Mouse (Mus musculus) embryonic facial prominence, embryonic 14.5 days (tissue): ENCODE data around the gene Dupd1. TPM values are rescaled to one million over a fixed set of nuclear protein-coding genes. Genes with fewer than 3 reads are reported as not detected.

Experiments
- ATAC-seq: fragments of 200-750 bp; cut with Nextera tagmentation; 2 replicates; pipeline ENCODE4 v1.8.0; 2017; ENCODE audit warnings: low read depth, moderate number of reproducible peaks, moderate TSS enrichment
- DNase-seq: peaks from one replicate; pipeline ENCODE4 v3.0.0-alpha.2; 2015; ENCODE audit warnings: low spot score
- H3K27ac ChIP-seq: fragments of 300-500 bp; sonication (generic); replicated peaks from 2 replicates; pipeline ENCODE4 v1.5.1; 2014; ENCODE audit warnings: low read depth, mild to moderate bottlenecking, low read length, moderate library complexity
- H3K27me3 ChIP-seq: fragments of 300-500 bp; sonication (generic); replicated peaks from 2 replicates; pipeline ENCODE4 v1.6.1; 2014; ENCODE audit warnings: low read length; ENCODE audit not compliant: control insufficient read depth, insufficient read depth
- H3K36me3 ChIP-seq: fragments of 300-500 bp; sonication (generic); 2 replicates; pipeline ENCODE4 v1.6.1; 2014; ENCODE audit warnings: low read length, mixed read lengths; ENCODE audit not compliant: control insufficient read depth, insufficient read depth
- H3K4me1 ChIP-seq: fragments of 300-500 bp; sonication (generic); 2 replicates; pipeline ENCODE4 v1.6.1; 2014; ENCODE audit warnings: antibody characterized with exemption, low read length; ENCODE audit not compliant: control insufficient read depth, insufficient read depth
- H3K4me2 ChIP-seq: fragments of 300-500 bp; sonication (generic); 2 replicates; pipeline ENCODE4 v1.6.1; 2014; ENCODE audit warnings: low read depth, mild to moderate bottlenecking, low read length, moderate library complexity, mixed read lengths
- H3K4me3 ChIP-seq: fragments of 300-500 bp; sonication (generic); 2 replicates; pipeline ENCODE4 v1.5.1; 2014; ENCODE audit warnings: low read depth, mild to moderate bottlenecking, low read length
- H3K9ac ChIP-seq: fragments of 300-500 bp; sonication (generic); 2 replicates; pipeline ENCODE4 v1.6.1; 2014; ENCODE audit warnings: low read depth, mild to moderate bottlenecking, low read length, moderate library complexity, mixed read lengths
- H3K9me3 ChIP-seq: fragments of 300-500 bp; sonication (generic); 2 replicates; pipeline ENCODE4 v1.6.1; 2016; ENCODE audit warnings: low read length; ENCODE audit not compliant: control insufficient read depth
- WGBS: fragments of 180-500 bp; shearing (Covaris S2); extraction: QIAGEN DNeasy Blood & Tissue Kit; methylation state at CpG from one replicate; pipeline ENCODE4 v1.1.7; 2014; 5-methylcytosine and 5-hydroxymethylcytosine counted together
- polyA plus RNA-seq: library from polyadenylated mRNA; unstranded; fragments of >200 nt; fragmentation: Nextera tagmentation; extraction: Ambion mirVana; gene quantifications from 2 replicates; pipeline ENCODE4 v1.2.1, GENCODE M21; 2014

The Dupd1 gene
- polyA plus RNA-seq, 1 experiment from 2014 or later: 0.95 TPM

GRCm38 (mm10) chr14:21640806-21641435, 73.5 kb downstream of the Dupd1 start:
- WGBS: 72% methylated on average over 4 of the region's 4 CpGs

GRCm38 (mm10) chr14:21636548-21636947, 77.8 kb downstream of the Dupd1 start:
- Histone ChIP-seq H3K9ac (no peak overlapping the region), H3K9me3 (no peaks in the 10 kb centered on the region), H3K27me3 (no peaks in the 10 kb centered on the region), H3K4me2 (no peak overlapping the region), H3K36me3 (peaks cover 70% of the 10 kb centered on the region), H3K27ac (no peak overlapping the region), H3K4me1 (0 out of 2 replicates have a peak, but pooled peaks cover 4% of the 10 kb centered on the region), H3K4me3 (no peak overlapping the region)
- no peak for ATAC-seq
- DNase-seq: no peak
- 67% methylated on average over 6 of the region's 6 CpGs for WGBS

More at GRCm38 (mm10) chr14:21640806-21641435, 73.5 kb downstream of the Dupd1 start:
- H3K36me3 ChIP-seq: peaks cover 74% of the 10 kb centered on the region
- ATAC-seq (no peak), DNase-seq (no peak)
- H3K4me1 ChIP-seq: no peaks in the 10 kb centered on the region
- H3K27ac ChIP-seq: no peak overlapping the region
- no peaks in the 10 kb centered on the region for H3K9me3 ChIP-seq
- no peaks in the 10 kb centered on the region for H3K27me3 ChIP-seq
- H3K4me3 ChIP-seq: no peak overlapping the region
- H3K4me2 ChIP-seq: no peak overlapping the region
- H3K9ac ChIP-seq: no peak overlapping the region

- H3K27ac ChIP-seq: no peak overlapping the region
- H3K9ac ChIP-seq: no peak overlapping the region
- 55% methylated on average over 5 of the region's 5 CpGs for WGBS
- H3K4me3 ChIP-seq: no peak overlapping the region
- 0 out of 2 replicates have a peak, but pooled peaks cover 6% of the 10 kb centered on the region for H3K4me1 ChIP-seq
- peaks cover 68% of the 10 kb centered on the region for H3K36me3 ChIP-seq
- no peak overlapping the region for H3K4me2 ChIP-seq
- DNase-seq (peak; percentile 58), ATAC-seq (peak; percentile 53; the same call in 1 of the 2 replicates)
- no peaks in the 10 kb centered on the region for H3K9me3 ChIP-seq
- no peaks in the 10 kb centered on the region for H3K27me3 ChIP-seq
Measured at GRCm38 (mm10) chr14:21631665-21632200, 82.6 kb downstream of the Dupd1 start.

Other genes with a start within 250 kb of the Dupd1 start
- 18.0 and 20.9 TPM in 2 replicates for gene Kat6b, start 233.1 kb downstream of the Dupd1 start, polyA plus RNA-seq
- 11.6 and 13.7 TPM in 2 replicates for gene Samd8, start 36.0 kb upstream of the Dupd1 start, polyA plus RNA-seq
- gene Dusp13, start 36.6 kb upstream of the Dupd1 start, polyA plus RNA-seq: 1.4 and 2.2 TPM in 2 replicates
- gene Vdac2, start 110.7 kb upstream of the Dupd1 start, polyA plus RNA-seq: 251 and 260 TPM in 2 replicates
- 18.7 and 19.4 TPM in 2 replicates for gene Comtd1, start 134.4 kb upstream of the Dupd1 start, polyA plus RNA-seq